Mouse (Mus musculus): ENCODE data around the gene Ccl27b. TPM values are rescaled to one million over a fixed set of nuclear protein-coding genes. Genes with fewer than 3 reads are reported as not detected.
A peak's percentile ranks its signal among the peaks of the same experiment; 100 is the strongest.
"Not testable (repeated sequence)": the region's sequence is repeated elsewhere in the genome, so short reads cannot be mapped to it uniquely, and the experiment has no call there.

The Ccl27b gene
- polyA plus RNA-seq, 1 experiment from 2014 or later: not detected

DNA sequence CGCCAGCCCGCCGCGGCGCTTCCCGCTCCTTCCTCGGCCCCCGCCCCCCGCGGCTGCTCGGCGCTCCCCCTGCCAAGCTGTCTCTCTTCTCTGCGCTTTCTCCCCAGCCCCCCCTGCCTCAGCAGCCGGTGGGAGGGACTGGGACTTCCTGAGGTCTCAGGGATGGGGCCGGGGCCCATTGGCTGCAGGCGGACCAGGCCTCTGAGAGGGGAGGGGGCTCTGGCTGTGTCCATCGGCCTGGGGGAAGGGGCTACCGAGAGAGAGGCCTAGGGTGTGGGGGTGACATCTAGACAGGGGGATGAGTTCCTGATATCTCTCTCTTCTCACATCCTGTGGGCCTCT lies 27.1 kb downstream of the Ccl27b start:
- not testable (repeated sequence) for H3K4me2 ChIP-seq (ENCODE audit: low read length); H3K4me3 ChIP-seq (ENCODE audit: low read depth, low read length); DNase-seq (ENCODE audit: low spot score); H3K4me1 ChIP-seq (ENCODE audit: control insufficient read depth, insufficient read depth, low read length); H3K27ac ChIP-seq (ENCODE audit: low read depth, low read length); H3K9ac ChIP-seq (ENCODE audit: low read length); H3K27me3 ChIP-seq (replicated peaks; ENCODE audit: control insufficient read depth, insufficient read depth, low read length); H3K36me3 ChIP-seq (ENCODE audit: control insufficient read depth, insufficient read depth, low read length); H3K9me3 ChIP-seq (replicated peaks; ENCODE audit: control insufficient read depth, low read length)
- peak; percentile 82 for ATAC-seq
- WGBS: no CpG with 5 or more reads among the region's 18 CpGs

Other genes starting within 250 kb of the Ccl27b start
- not detected in 2 replicates for gene Gm21586, start 215.9 kb upstream of the Ccl27b start, polyA plus RNA-seq (2014; fragmentation: Nextera tagmentation; extraction: Ambion mirVana)
- 0.14 TPM in 1 of 2 replicates, not detected in the other for gene Gm2163, start 188.5 kb upstream of the Ccl27b start, polyA plus RNA-seq (2014; fragmentation: Nextera tagmentation; extraction: Ambion mirVana)
- not detected in 2 replicates for gene Fam205a2, start 127.1 kb upstream of the Ccl27b start, polyA plus RNA-seq (2014; fragmentation: Nextera tagmentation; extraction: Ambion mirVana)
- not detected in 2 replicates for gene Gm10591, start 43.1 kb upstream of the Ccl27b start, polyA plus RNA-seq (2014; fragmentation: Nextera tagmentation; extraction: Ambion mirVana)
- gene Gm2564, start 25.5 kb upstream of the Ccl27b start, polyA plus RNA-seq (2014; fragmentation: Nextera tagmentation; extraction: Ambion mirVana): not detected in 2 replicates
- not detected in 2 replicates for gene Il11ra2, start 6.6 kb downstream of the Ccl27b start, polyA plus RNA-seq (2014; fragmentation: Nextera tagmentation; extraction: Ambion mirVana)
- 0.51 and 0.52 TPM in 2 replicates for gene 4930578G10Rik, start 80.3 kb downstream of the Ccl27b start, polyA plus RNA-seq (2014; fragmentation: Nextera tagmentation; extraction: Ambion mirVana)
- gene Ccl19, start 101.3 kb downstream of the Ccl27b start, polyA plus RNA-seq (2014; fragmentation: Nextera tagmentation; extraction: Ambion mirVana): not detected in 2 replicates
- gene Ccl21a, start 118.7 kb downstream of the Ccl27b start, polyA plus RNA-seq (2014; fragmentation: Nextera tagmentation; extraction: Ambion mirVana): 0.55 and 0.80 TPM in 2 replicates
- gene Fam205a1, start 198.6 kb downstream of the Ccl27b start, polyA plus RNA-seq (2014; fragmentation: Nextera tagmentation; extraction: Ambion mirVana): not detected in 2 replicates
- 0.10 and 0.41 TPM in 2 replicates for gene Gm12394, start 201.5 kb downstream of the Ccl27b start, polyA plus RNA-seq (2014; fragmentation: Nextera tagmentation; extraction: Ambion mirVana)
- gene Fam205c, start 219.0 kb downstream of the Ccl27b start, polyA plus RNA-seq (2014; fragmentation: Nextera tagmentation; extraction: Ambion mirVana): 0.64 and 0.98 TPM in 2 replicates